Mouse (Mus musculus) thymus, postnatal 4 days (tissue): Measurements from ENCODE around the gene Ifng.
"Not testable (repeated sequence)": the region's sequence is repeated elsewhere in the genome, so short reads cannot be mapped to it uniquely, and the experiment has no call there.

Experiments used
- DNase-seq: peaks from one replicate; pipeline ENCODE4 v3.0.0; 2021

Gene Ifng

DNA sequence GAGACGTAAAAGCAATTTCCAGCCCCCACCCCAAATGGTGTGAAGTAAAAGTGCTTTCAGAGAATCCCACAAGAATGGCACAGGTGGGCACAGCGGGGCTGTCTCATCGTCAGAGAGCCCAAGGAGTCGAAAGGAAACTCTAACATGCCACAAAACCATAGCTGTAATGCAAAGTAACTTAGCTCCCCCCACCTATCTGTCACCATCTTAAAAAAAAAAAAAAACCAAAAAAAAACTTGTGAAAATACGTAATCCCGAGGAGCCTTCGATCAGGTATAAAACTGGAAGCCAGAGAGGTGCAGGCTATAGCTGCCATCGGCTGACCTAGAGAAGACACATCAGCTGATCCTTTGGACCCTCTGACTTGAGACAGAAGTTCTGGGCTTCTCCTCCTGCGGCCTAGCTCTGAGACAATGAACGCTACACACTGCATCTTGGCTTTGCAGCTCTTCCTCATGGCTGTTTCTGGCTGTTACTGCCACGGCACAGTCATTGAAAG is at the start of gene Ifng:
Gene Ifng, plus strand, starts transcription at position 305 of the 499 bp plus-strand sequence.
- DNase-seq = peak; percentile 14

DNA sequence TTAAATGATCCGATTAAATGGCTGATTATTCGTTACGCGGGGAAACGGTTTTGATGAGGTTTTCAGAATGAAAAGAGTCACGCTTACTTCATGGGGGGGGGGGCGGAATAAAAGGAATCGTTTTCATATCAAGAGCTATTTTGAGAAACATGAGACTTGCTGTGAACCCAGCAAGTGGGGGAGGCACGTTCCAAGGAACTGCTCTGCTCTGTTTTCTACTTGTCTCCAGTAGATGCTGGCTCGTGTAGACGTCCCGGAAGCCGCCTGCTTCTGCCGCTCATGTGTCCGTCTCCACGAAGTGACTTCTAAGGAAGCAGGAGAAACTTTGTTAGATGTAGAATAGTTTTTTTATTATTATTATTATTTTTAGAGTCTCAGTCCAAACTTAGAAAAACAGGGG is 40.9 kb upstream of the Ifng start:
- DNase-seq = no peak

GRCm38 (mm10) chr10:118406463-118407221 is 34.2 kb upstream of the Ifng start:
- DNase-seq = no peak

DNA sequence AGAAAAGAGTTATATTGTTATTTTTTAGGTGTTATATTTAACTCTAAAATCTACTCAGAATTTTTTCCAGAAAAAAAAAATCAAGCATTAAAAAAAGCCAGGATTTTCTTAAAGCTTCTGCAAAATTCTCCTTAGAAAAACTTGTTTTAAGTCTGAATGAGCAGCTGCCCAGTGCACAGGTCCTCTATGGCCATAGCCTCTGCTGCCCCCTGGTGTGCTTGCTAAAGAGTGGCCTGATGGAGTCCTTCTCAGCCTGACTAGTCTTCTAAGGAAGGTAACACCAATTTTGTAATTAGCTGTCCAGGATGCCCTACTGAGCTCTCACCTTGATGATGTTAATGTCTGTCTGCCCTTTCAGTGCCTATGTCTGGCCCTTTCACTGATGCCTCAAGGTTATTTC is 29.5 kb upstream of the Ifng start:
- peak; percentile 35 for DNase-seq

DNA sequence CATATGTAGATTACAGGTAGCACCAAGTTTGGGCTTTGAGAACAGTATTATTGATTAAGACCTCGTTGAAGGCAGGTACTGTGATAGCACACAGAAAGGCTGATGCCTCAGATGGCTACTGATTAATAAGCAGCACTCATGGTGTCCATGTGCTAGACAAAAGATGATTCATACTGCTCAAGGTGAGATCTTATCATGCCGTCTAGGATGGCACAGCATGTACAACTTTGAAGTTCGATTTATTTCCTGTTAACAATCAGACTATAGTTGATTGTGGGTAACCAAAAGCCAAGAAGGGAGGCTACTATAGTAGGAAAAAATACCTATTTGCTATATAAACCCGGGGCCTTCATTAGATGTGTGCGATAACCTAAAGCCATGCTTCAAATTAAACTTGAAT is 28.1 kb upstream of the Ifng start:
- no peak for DNase-seq

DNA sequence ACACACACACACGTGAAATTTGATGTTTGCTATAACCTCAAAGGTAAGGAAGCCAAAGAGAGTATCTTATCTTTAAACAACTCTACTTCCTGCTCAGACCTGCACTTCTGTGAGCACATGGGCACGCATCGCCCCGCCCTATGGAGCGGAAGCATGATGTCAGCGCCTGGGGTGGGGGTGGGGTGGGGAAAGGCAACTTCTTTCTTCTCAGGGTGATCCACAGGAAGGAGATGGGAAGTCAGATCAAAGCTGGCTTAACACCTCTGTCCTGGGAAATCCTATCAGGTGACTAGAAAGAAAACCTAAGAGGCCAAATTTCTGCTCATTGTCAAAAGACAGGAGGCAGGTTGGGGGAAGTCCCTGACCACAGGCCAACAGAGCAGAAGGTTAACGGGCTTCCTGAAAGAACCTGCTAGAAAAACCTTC is 21.8 kb upstream of the Ifng start:
- peak; percentile 80 for DNase-seq

GRCm38 (mm10) chr10:118420896-118421295 is 19.9 kb upstream of the Ifng start:
- no peak for DNase-seq

- DNase-seq = no peak
Measured at GRCm38 (mm10) chr10:118435501-118435900, 5.3 kb upstream of the Ifng start.

DNA sequence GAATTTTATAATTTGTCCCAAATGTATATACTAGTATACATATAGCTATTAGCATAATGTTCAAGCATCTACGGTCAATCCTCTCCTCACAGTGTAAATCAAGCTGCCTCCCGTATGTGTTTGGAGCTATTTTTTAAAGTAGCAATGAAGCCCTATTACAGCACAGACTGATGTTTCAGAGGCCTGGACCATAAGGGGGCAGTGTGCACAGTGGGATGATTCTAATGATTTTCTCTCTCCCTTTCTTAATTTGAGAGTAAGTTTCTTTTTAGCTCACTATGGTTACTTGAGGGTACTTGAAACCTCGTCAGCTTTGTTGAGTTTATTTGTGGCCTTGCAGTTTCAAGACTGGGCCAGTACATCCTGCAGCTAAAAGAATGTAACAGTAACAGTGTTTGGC is 1.1 kb downstream of the Ifng start:
- DNase-seq = peak; percentile 26

DNA sequence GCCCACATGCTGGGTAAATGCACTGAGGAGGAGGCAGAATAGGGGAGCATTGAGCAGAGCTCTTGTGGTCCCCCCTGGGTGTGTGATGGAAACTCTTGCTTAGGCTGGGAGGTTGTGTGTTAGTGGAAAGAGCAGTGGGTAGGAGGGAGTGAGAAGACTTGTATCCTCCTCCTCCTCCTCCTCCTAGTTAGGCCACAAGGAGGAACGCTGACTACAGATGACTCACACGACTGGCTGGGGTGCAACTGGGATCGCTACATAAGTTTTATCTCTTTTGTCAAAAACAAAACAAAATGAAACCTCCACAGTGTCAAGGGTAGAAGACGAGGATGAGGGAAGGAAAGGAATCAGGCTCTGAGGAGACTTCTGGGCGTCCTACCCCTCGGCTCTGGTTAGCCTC is 2.2 kb downstream of the Ifng start:
- no peak for DNase-seq

- DNase-seq = no peak
Measured at GRCm38 (mm10) chr10:118445021-118445420, 4.2 kb downstream of the Ifng start.

DNA sequence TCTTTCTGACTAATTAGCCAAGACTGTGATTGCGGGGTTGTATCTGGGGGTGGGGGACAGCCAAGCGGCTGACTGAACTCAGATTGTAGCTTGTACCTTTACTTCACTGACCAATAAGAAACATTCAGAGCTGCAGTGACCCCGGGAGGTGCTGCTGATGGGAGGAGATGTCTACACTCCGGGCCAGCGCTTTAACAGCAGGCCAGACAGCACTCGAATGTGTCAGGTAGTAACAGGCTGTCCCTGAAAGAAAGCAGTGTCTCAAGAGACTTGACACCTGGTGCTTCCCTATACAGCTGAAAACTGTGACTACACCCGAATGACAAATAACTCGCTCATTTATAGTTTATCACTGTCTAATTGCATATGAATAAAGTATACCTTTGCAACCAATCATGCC is 4.7 kb downstream of the Ifng start:
- no peak for DNase-seq

DNA sequence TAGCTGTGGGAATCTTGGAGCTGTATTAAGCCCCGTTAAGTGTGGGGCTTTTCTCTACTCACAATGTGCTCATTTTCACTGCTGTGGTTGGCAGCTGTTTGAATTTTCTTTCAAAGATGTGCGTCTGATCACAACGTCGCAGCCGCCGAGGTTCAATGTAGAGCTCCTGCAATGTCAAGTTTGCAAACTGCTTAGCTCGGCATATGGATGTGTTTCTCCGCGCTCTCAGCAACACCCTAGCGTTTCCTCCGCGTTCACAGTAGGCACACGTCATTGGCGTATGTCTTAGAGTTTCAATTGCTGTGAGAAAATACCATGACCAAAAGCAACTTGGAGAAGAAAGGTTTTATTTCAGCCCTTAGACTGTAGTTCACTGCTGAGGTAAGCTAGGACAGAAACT is 5.1 kb downstream of the Ifng start:
- DNase-seq = no peak

- no peak for DNase-seq
Measured at GRCm38 (mm10) chr10:118451747-118452146, 10.9 kb downstream of the Ifng start.

GRCm38 (mm10) chr10:118458729-118459128 is 17.9 kb downstream of the Ifng start:
- no peak for DNase-seq

- no peak for DNase-seq
Measured at GRCm38 (mm10) chr10:118461126-118461767, 20.4 kb downstream of the Ifng start.

DNA sequence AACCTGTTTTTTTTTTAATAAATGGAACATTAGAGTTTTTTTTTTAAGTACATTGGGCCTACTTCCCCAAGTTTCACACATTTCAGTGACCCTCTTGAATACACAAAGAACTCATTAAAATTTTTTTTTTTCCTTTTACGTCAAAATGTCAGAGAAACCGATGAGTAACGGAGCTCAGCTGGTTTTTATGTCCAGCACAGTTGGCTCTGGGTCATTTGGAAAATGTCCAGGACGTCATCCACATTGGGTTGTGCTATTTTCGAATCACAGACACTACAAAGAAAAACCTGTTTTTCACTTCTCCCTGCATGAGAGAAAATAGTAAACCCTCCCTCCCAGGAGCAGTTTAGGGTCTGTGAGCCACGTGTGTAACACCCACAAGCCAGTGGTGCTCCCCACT is 25.6 kb downstream of the Ifng start:
- DNase-seq = no peak

DNA sequence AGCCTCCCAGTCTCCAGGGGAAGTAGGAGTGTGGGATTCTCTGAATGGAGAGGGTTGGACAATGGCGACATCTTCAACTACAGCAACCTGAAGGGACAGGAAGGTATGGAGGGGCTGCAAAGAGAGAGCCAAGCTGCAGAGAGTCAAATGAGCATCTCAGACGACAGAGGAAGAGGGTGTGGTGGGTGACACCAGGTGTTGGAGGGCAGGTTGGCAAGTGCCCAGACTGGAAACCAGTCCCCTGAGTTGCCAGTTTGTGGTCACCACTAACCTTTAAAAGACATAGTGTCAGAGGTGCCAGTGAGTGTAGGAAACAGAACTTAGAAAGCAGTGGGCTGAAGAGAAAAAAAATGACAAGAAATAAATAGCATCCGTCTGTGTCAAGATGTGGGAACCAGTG is 28.2 kb downstream of the Ifng start:
- peak; percentile 10 for DNase-seq

- DNase-seq = no peak
Measured at GRCm38 (mm10) chr10:118470296-118470957, 29.6 kb downstream of the Ifng start.

- not testable (repeated sequence) for DNase-seq
Measured at GRCm38 (mm10) chr10:118472846-118473245, 32.0 kb downstream of the Ifng start.

GRCm38 (mm10) chr10:118476696-118477095 is 35.9 kb downstream of the Ifng start:
- DNase-seq = no peak

DNA sequence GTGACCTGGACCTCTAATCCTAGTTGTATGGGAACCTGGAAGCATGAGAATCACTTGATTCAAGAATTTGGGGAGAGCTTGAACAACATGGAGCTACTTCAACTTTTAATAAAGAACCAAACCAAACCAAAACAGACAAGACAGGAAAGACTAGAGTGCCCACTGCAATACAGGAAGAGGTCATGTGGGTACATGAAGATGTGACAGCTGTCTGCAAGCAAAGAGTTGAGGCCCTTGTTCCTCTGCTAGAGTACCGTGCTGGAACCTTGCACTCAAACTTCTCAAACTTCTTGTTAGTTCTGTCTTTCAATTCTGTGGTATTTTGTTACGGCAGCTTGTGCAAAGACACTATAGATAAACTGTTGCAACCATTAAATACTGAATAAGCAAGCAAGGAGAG is 36.5 kb downstream of the Ifng start:
- no peak for DNase-seq

DNA sequence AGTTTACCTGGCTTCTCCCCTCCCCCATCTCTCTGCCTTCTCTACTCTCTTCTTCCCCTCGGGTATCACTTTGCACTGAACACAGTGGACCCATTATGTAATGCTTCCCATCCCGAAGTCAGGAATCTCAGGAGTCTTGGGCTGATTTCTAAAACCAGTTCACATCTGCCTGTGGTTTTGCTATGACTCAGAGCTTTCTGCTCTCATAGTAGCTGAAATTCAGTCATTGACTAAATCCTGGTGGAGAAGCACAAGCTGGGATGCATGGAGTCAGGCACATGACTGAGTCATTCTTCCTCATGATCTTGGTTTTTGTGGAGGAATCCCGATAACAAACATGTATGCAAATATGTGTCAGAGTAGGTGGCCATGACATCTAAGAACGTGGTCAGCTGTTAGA is 38.4 kb downstream of the Ifng start:
- DNase-seq = no peak

DNA sequence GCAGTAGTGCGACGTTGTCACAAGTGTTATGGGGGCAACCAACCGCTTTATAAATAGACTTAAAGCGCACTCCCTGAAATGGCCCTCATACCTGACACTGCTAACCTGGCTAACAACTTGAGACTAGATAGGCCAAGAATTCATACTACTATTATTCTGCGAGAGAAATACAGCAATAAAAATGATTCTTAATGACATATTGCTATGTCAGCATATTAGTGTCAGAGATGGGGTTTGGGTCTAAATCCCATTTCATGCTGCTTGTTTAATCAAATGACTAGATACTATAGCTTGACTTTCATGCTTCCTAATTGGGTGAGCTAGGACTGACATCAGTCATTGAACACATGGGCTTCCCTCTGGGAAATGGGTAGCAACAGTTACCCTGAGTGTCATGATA is 39.3 kb downstream of the Ifng start:
- DNase-seq = no peak
